Mouse (Mus musculus): Measurements from ENCODE around the gene Fgfr2.

The Fgfr2 gene

DNA sequence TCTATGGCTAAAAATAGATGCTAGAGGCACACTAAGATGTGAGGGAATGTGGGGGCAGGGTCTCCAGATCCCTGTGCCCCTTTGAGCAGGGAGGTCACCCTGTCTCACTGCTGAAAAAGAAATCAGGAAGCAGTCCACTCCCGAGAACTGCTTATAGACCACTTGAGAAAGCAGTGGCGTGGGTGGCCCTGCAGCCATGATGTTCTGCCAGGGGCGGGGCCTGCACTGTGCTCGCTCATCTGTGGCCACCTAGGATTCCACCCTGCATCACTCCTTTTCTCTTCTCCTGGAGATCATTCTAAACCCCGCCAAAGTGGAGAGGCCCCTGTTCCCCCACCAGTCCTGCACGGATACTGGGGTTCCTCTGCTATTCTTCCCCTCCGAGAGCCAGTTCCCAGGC is 733.7 kb downstream of the Fgfr2 start:
- Histone ChIP-seq H3K36me3 (ENCODE audit: control insufficient read depth, insufficient read depth, low read length, poor library complexity, severe bottlenecking) (no peaks in the 10 kb centered on the region), H3K27me3 (ENCODE audit: control insufficient read depth, insufficient read depth, low read length, poor library complexity, severe bottlenecking) (no peaks in the 10 kb centered on the region)
- DNase-seq (ENCODE audit: low read depth, low spot score), result peak; percentile 40

DNA sequence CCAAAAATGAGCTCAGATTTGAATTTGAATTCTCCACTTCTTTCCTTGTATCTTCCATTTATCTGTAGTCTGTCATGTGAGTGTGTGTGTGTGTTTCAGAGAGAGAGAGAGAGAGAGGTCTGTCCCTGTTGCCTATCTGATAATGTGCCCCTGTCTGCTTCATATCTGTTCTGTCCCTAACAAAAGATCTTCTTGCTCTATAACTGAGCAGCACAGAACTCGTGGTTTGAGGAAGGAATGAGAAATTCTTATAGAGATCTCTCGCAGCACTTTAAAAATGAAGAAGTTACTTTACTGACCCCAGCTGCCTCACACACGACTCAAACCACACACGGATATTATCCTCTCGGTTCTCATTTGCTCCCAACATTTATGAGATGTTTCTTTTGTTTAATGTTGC is 735.6 kb downstream of the Fgfr2 start:
- no peaks in the 10 kb centered on the region for H3K27me3 ChIP-seq (ENCODE audit: control insufficient read depth, insufficient read depth, low read length, poor library complexity, severe bottlenecking)
- DNase-seq (ENCODE audit: low read depth, low spot score), result peak; percentile 40
- no peaks in the 10 kb centered on the region for H3K36me3 ChIP-seq (ENCODE audit: control insufficient read depth, insufficient read depth, low read length, poor library complexity, severe bottlenecking)

- Histone ChIP-seq H3K27me3 (ENCODE audit: control insufficient read depth, insufficient read depth, low read length, poor library complexity, severe bottlenecking) (no peaks in the 10 kb centered on the region), H3K36me3 (ENCODE audit: control insufficient read depth, insufficient read depth, low read length, poor library complexity, severe bottlenecking) (no peaks in the 10 kb centered on the region)
- no peak for DNase-seq (ENCODE audit: low read depth, low spot score)
Observed at GRCm38 (mm10) chr7:132386316-132386715, 736.8 kb downstream of the Fgfr2 start.

GRCm38 (mm10) chr7:132385456-132386130 is 737.6 kb downstream of the Fgfr2 start:
- H3K36me3 ChIP-seq (ENCODE audit: control insufficient read depth, insufficient read depth, low read length, poor library complexity, severe bottlenecking), result no peaks in the 10 kb centered on the region
- DNase-seq (ENCODE audit: low read depth, low spot score), result no peak
- H3K27me3 ChIP-seq (ENCODE audit: control insufficient read depth, insufficient read depth, low read length, poor library complexity, severe bottlenecking), result no peaks in the 10 kb centered on the region

GRCm38 (mm10) chr7:132384736-132385455 is 738.3 kb downstream of the Fgfr2 start:
- peak; percentile 62 for DNase-seq (ENCODE audit: low read depth, low spot score)
- Histone ChIP-seq H3K36me3 (ENCODE audit: control insufficient read depth, insufficient read depth, low read length, poor library complexity, severe bottlenecking) (no peaks in the 10 kb centered on the region), H3K27me3 (ENCODE audit: control insufficient read depth, insufficient read depth, low read length, poor library complexity, severe bottlenecking) (no peaks in the 10 kb centered on the region)

DNA sequence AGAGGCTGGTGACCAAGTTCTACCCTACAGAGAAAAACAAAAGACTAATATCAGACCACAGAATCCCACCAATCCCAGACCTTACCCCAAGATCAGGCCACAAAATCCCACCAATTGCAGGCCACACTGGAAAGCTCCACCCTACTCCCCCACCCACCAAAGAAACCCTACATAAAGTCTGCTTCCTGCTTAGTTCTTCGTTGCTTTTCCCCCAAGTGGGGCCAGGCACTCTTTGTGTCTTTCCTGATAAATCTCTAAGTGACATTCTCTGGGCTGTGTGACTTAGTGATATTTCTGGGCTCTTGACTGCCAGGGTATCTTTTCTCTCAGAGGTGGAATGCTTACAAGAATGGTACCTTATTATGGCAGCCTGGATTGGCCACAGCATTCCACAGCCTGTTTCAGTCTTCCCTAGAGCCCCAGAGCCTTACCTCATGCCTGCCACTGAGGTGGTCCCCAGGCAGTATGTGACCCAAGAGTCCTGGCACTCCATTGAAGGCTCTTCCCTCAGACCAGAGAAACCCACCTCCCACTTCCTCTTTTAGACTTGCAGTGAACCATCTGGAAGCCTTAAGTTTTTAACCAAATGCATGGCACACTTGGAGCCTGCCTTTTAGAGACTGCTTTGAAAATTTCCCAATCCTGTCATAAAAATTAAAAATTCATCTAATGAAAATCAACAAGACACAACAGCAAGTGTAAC is 742.4 kb downstream of the Fgfr2 start:
- DNase-seq (ENCODE audit: low read depth, low spot score), result no peak
- Histone ChIP-seq H3K36me3 (ENCODE audit: control insufficient read depth, insufficient read depth, low read length, poor library complexity, severe bottlenecking) (no peaks in the 10 kb centered on the region), H3K27me3 (ENCODE audit: control insufficient read depth, insufficient read depth, low read length, poor library complexity, severe bottlenecking) (no peaks in the 10 kb centered on the region)

- DNase-seq (ENCODE audit: low read depth, low spot score), result no peak
Observed at GRCm38 (mm10) chr7:132377913-132378312, 745.2 kb downstream of the Fgfr2 start.

DNA sequence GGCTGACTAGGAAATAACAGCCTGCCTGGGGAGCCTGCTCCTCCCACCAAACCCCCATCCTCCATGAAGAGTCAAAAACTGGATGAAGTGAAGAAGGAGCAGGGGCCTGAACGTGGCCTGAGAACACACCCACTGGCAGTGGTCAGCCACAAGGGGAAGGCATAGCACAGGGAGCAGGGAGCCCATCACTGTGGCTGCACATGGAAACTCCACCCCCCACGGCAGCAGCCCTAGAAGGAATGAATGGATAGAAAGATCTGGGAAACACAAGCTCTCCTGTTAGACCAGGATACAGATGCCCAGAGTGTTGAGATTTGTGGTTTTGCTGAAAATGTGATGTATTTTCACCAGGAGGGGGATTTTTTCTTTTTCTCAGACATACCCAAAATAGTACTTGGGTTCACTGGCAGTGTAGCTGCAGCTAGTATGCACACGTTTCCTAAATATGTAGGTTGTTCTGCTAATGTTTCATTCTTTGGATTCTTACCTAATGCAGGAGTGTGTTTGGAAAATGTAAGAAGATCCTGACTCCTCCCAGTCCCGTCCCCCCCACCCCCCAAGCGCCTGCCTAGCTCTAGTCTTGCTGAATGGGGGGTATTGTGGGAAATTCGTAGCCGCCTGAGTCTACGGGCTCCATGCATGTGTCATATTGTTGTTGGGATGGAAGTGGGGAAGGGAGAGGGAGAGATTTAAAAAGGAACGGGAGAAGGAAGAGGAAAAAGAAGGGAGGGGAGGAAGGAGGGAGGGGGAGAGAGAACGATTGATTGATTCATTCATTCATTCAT is 749.4 kb downstream of the Fgfr2 start:
- no peak for DNase-seq (ENCODE audit: low read depth, low spot score)
- no peaks in the 10 kb centered on the region for H3K36me3 ChIP-seq (ENCODE audit: control insufficient read depth, insufficient read depth, low read length, poor library complexity, severe bottlenecking)
- H3K27me3 ChIP-seq (ENCODE audit: control insufficient read depth, insufficient read depth, low read length, poor library complexity, severe bottlenecking), result no peaks in the 10 kb centered on the region

More at GRCm38 (mm10) chr7:132377913-132378312, 745.2 kb downstream of the Fgfr2 start:
- no peaks in the 10 kb centered on the region for H3K36me3 ChIP-seq (ENCODE audit: control insufficient read depth, insufficient read depth, low read length, poor library complexity, severe bottlenecking)
- H3K27me3 ChIP-seq (ENCODE audit: control insufficient read depth, insufficient read depth, low read length, poor library complexity, severe bottlenecking), result no peaks in the 10 kb centered on the region

- no peaks in the 10 kb centered on the region for H3K27me3 ChIP-seq (ENCODE audit: control insufficient read depth, insufficient read depth, low read length, poor library complexity, severe bottlenecking)
- no peak for DNase-seq (ENCODE audit: low read depth, low spot score)
- no peaks in the 10 kb centered on the region for H3K36me3 ChIP-seq (ENCODE audit: control insufficient read depth, insufficient read depth, low read length, poor library complexity, severe bottlenecking)
Observed at GRCm38 (mm10) chr7:132372752-132373513, 750.2 kb downstream of the Fgfr2 start.

DNA sequence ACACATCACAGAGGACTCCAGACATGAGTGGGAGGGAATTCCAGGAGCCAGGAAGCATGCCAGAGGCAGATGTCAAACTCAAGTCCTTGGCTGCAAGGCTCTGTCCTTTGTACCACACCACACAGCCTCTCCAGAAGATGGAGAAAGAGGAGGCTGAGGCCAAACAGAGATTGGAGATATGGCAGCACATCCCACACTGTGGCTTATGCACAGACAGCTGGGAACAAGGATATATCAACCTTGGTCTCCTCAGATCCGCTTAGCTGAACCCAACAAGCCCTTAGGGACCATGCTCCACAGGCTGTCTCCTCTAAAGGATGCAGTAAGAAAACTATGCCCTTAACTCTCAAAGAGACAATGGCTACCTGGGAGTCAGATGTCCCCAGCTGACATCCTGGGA is 751.3 kb downstream of the Fgfr2 start:
- Histone ChIP-seq H3K36me3 (ENCODE audit: control insufficient read depth, insufficient read depth, low read length, poor library complexity, severe bottlenecking) (no peaks in the 10 kb centered on the region), H3K27me3 (ENCODE audit: control insufficient read depth, insufficient read depth, low read length, poor library complexity, severe bottlenecking) (no peaks in the 10 kb centered on the region)
- no peak for DNase-seq (ENCODE audit: low read depth, low spot score)

GRCm38 (mm10) chr7:132369784-132370183 is 753.4 kb downstream of the Fgfr2 start:
- peak; percentile 60 for DNase-seq (ENCODE audit: low read depth, low spot score)
- H3K27me3 ChIP-seq (ENCODE audit: control insufficient read depth, insufficient read depth, low read length, poor library complexity, severe bottlenecking), result no peaks in the 10 kb centered on the region
- H3K36me3 ChIP-seq (ENCODE audit: control insufficient read depth, insufficient read depth, low read length, poor library complexity, severe bottlenecking), result no peaks in the 10 kb centered on the region

DNA sequence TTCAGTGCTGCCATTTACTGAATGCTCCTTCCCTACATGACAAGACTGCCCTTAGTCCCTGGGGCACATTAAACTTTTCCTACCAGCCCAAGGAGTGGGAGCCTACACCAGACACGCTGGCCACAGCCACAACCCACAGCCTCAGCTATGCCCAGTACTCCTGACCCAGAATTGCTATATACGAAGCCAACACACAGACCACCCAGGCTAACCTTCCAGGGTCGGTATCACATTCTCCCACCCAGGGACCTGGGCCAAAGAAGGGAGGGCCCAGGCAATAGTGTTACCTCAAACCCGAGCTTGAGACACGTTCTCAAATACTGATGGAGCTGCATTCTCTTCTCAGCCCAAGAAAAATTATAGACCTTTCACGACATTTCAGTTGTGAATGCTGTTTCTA is 754.3 kb downstream of the Fgfr2 start:
- Histone ChIP-seq H3K36me3 (ENCODE audit: control insufficient read depth, insufficient read depth, low read length, poor library complexity, severe bottlenecking) (no peaks in the 10 kb centered on the region), H3K27me3 (ENCODE audit: control insufficient read depth, insufficient read depth, low read length, poor library complexity, severe bottlenecking) (no peaks in the 10 kb centered on the region)
- DNase-seq (ENCODE audit: low read depth, low spot score), result no peak

DNA sequence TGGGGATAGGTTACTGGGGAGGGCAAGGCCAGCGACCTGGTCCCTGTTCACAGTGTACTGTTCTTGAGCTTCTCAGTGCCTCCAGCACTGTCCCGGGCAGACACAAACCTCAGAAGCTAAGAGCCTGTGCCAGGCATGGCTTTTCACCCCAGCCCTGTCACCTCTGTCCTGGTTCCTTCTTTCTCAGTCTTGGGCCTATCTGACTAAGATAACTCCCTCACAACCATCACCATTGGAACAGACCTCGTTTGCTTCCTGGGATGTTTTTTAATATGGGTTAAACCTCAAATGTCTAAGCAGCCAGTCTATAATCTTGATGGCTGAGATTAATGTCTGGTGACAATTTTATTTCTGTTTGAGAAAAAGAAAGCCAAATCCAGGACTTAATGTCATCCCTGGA is 755.8 kb downstream of the Fgfr2 start:
- no peaks in the 10 kb centered on the region for H3K36me3 ChIP-seq (ENCODE audit: control insufficient read depth, insufficient read depth, low read length, poor library complexity, severe bottlenecking)
- no peaks in the 10 kb centered on the region for H3K27me3 ChIP-seq (ENCODE audit: control insufficient read depth, insufficient read depth, low read length, poor library complexity, severe bottlenecking)
- DNase-seq (ENCODE audit: low read depth, low spot score), result no peak
